Mouse (Mus musculus) urinary bladder, postnatal 36 days (tissue): ENCODE results near the gene Nfib.

Source experiments
- DNase-seq, 2 experiments: peaks; one replicate each; pipeline ENCODE4 v3.0.0; 2022; ENCODE audit warnings: low spot score in 2 of 2, mixed read lengths in 1 of 2

Nfib gene

DNA sequence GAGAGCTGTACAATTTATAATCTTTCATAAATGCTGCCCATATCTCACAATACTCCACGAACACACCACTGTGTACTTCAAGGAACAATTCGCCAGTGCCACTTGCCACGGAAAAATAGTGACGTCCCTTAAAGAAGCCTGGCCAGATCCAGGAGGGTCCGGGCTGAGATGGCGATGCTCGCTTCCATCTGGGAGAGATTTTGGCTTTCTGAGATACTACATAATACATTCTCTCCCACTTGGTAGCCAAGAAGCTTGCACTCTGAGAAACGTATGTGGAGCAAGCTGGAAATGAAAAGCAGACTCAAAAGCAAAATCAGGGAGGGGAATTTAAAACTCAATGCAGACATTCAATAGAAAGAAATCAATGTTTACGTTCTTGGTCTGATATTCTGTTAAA lies 313.1 kb downstream of the Nfib start:
- no peak for DNase-seq

DNA sequence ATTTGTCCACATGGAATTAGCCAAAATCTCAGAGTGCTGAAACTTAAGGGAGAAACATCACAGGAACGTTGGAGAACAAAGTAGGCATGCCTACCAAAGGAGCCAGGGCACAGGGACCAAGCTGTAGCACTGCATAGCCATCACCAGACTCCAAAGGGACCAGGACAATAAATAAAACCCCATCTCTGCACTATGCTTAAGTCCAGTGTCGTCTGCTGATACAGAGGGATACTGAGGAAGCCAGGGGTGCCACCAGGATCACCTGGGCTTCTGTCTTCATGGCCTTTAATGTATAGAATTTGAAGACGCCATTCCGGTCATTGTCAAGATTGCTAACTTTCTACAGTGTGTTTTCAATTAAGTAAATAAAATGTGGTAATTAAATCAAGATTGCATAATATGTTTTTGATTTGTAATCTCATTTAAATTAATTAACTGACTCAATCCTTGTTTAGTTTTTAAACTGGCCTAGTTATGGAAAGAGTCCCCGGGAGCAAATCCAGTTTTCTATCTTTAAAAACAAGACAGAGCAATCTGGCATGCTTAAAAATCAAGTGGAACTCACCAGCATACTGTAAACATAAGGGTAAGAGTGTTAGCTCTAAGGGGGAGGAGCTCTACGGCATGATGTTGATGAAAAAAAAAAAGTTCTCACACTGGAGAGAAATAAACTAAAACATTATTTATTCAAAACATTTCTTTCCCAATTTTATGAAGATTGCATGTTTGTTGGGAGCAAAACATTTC lies 313.7 kb downstream of the Nfib start:
- no peak for DNase-seq

DNA sequence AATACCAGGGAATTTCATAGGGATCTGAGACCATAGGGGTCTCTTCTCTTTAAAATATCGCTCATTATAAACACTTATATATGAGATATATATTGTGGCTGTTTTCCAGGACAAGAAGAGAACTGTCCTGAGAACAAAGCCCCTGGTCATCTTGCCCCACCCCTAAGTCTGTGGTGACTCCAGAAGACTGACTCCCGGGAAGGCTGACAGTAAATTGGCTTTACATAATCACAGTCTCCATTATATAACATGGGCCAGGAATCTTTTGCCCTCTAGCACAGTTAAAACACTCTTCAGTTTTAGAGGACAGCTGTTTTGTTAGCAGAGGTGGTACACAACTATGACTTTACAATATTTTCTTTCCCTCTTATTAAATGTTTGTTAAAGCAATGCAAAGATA lies 315.0 kb downstream of the Nfib start:
- no peak for DNase-seq

DNA sequence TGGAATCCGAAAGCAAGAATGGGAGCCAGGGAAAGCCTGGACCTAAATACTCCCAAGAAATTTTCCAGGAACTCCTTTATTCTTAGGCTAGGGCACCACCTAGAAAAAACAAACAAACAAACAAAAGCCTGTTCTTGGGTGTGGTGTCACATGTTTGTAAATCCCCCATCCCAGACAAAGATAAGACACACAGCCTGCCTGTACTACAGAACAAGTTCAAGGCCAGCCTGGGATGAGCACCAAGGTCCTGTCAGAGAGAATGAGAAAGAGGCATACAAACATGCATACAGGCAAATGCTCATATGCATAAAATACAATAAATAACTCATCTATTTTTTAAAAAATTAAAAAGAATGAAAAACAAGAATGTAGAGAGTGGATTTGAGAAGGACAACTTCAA lies 315.7 kb downstream of the Nfib start:
- no peak for DNase-seq

DNA sequence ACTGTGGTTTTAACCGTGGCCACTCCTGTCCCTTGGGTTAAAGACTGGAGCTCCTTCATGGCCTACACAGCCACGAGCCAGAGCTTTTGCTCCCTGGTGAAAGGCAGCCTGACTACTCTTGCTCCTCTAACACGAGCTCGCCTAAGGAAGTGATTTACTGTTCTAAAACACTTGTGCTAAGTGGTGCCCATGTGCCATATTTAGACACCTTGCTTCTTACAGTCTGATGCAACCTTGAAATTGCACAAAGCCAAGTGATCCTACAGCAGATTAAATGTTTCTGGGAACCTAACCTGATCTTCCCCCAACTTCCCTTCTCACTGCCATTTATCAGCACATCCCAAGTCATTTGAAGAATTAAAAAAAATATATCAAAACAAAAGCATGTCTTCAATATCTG lies 317.9 kb downstream of the Nfib start:
- DNase-seq, result no peak

DNA sequence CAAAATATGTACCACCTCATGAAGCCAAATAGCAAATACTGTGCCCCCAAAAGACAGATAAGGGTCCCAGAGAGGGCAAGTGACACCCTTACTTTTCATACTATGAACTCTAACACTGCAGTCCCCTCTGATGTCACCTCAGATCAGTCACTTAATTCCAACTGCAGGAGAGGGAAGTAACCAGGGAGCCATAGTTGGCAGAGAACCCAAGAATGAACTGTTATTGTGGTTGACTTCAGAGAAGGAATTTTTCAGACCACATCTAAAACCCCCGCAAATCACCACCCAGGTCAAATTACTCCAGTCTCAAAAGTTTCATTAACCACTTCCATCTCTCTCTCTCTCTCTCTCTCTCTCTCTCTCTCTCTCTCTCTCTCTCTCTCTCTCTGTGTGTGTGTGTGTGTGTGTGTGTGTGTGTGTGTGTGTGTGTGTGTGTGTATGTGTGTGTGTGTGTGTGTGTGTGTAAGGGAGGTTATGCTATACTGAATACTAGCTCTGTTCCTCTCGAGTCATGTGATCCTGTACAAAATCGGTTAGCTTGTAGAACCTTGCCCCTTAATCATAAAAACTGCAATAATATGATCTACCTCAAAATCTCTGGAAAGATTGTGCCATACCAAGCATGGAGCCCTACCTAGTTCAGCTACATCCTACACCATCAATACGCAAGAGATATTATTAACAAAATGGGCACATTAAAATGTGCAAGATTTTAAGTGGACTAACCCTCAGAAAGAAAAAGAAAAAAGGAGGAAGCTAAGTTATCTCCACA lies 319.1 kb downstream of the Nfib start:
- DNase-seq, result no peak

DNA sequence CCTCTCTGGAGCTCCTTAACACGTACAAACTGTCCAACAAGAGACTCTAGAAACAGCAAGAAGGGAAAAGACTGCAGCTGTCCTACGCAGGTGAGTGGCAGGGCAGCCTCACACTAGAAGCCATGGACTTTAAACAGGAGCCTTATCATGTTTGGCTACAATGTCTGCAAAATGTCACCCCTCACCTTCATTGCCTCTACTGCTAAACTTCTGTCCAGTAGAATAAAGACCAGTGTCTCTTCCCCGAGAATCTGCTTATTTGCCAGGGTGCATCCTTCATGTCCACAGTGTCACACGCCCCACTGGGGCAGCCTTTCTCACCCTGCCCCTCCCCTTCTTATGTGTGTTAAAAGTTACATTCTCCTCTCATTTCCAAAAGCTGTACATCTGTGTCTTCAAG lies 319.9 kb downstream of the Nfib start:
- DNase-seq, result no peak

DNA sequence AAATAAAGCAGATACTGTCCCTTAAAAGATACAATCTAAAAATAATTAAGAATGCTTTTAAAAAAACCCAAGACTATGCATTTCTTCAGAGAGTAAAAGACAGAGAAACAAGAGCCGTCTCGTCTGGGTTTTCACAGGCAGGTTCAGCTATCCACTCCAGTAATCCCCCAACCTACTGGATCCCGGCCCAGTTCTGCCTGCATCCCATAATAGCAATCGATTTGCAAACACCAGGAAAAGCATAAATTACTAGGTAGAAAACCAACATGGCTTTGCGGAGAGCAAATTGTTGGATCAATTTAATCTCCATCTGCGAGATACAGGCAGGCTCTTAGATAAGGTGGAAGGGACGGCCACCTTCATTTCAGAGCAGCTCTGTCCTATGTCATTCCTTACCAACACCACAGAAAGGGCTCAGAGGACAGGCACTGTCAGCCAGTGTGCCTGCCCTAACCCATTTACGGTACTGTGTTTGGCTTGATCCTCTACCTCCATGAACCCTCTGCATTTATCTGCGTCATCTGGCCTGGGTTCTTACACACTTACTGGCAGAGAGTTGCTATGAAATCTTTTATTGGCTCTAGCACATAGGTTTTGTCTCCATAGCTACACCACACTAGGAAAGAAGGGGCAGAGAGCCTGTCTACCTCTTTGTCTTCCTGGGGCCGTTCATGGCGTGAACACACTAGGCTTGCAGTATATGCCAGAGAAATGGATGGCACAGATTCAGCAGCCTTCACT lies 321.4 kb downstream of the Nfib start:
- no peak for DNase-seq

DNA sequence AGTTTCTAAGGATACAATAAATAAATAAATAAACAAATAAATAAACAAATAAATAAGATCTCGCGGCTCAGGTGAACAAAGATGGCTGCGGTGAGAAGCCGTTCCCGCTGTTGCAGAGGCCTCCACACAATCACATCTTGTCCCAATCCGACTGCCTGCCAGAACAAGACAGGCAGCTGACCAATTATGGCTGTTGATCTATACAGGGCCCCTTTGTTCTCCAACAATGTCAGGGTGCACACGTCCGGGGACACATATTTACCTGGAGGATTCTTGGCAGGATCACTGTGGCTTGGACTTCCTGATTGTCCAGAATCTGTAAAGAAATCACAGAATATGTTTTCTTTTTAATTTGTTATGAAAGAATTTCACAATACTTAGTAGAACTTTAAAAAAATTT lies 322.2 kb downstream of the Nfib start:
- DNase-seq, result no peak

DNA sequence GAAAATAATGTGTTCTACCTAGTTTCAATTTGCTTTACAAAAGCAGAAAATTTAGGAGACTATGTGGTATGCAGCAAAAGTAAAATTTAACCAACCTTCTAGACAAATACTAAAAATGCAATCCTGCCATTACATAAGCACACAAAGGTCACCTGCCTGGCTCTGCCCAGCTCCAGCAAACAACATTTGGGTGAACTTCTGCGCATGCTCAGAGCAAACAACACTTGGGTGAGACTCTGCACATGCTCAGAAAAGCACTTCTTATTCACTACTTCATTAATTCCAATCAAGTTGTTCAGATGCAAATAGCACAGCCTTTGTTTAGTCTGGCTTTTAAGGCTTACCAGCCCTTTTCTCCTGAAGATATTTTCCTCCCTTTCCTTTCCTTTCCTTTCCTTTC lies 323.8 kb downstream of the Nfib start:
- DNase-seq, result no peak

DNA sequence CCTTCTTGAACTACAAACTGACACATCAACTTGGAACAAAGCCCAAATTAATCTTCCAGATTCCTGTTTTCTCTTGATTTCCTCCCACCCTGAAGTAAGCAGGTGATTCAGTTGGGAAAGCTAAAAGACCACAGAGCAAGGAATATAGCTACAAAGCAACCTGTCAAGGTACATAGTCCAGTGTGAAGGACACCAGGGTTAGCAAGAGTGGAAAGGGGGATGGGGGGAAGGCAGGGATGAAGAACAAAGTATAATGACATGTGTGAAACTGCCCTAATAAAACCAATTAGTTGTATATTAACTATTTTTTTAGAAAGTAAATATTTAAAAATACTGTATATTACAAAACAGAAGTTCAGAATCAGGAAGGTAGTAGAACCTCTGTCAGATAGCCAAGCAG lies 325.0 kb downstream of the Nfib start:
- no peak for DNase-seq

DNA sequence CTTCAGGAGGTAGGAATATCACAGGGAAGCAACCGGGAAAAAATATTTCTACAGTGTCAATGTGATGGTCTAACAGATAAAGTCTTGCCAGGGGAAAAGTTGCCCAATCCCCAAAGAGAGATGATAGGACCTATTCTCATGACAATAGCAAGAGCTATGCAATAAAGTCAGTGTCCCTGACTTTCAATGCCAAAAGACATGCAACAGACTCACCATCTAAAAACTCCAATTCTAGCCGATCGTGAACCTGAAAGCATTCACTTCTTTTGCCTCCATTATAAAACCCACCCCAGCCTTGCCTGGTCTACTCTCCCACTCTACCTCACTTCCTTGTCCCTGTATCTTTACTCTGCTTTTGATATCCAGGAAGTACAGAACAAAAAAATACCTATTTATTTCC lies 327.5 kb downstream of the Nfib start:
- no peak for DNase-seq

DNA sequence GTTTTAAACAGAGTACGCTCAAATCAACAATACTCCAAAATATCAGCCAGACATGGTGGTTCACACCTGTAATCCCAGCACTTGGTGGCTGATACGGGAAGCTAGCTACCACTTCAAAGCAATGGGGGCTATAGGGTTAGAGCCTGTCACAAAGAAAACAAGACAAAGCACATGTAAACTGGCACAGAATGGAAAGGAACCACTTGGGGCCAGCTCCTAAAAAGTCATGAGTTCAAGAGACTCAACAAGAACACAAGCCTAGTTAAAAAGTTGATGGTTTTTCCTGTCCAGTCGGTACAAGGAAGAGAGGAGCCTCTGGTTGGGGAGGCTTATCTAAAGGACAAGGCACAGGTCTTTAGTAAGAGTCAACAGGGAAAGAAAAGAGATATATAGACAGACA lies 327.9 kb downstream of the Nfib start:
- DNase-seq, result no peak

DNA sequence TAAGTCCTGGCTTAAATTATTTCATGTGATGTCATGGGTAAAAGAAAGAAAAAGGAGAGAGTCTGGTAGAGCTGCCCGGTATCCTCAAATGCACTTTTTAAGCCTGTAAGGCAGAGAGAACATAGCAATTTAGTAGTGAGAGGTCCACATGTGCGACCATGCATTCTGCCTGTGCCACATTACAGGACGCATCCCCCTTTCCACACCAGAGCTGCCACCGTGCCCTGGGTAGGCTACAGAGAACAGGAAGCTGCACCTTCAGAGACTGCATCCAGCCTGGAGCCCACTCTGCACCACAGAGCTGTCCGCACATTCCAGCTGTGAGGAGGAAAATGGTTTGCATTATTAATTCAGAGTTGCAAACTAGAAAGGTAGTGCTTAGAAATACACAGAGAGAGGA lies 331.0 kb downstream of the Nfib start:
- DNase-seq, result no peak

DNA sequence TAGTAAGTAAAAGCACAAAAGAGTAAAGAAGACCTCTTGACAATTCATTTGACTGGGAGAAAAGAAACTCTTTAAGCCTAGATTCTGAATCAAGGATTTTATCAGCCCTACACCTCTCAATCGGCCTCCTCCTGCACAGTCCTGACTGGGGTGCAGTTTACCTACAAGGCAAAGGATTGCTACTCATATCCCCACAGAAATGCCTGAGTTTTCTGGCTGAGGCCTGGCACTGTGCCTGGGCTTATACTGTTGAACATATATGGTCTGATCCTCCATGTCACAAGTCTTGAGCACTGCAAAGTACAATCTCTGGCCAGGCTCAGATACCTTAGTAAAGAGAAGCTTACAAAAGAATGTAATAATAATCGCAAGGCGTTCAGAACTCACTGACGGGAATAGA lies 333.3 kb downstream of the Nfib start:
- DNase-seq, result no peak

DNA sequence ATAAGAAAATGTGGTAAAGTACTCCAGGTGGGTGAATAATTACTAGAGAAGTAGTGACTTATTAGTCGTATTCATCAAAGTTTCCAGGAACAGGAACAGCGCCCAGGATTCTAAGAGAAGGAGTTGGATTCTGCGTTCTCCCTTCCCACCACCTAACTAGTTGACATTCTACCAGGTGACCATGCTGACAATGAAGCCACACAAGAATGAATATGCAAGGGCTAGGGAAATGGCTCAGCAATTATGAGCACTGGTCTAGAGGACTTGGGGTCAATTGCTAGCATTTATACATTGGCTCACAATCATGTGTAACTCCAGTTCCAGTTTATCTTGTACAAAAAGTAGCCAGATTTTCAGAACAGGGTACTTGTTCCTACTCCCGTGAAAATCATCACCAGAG lies 334.1 kb downstream of the Nfib start:
- no peak for DNase-seq

DNA sequence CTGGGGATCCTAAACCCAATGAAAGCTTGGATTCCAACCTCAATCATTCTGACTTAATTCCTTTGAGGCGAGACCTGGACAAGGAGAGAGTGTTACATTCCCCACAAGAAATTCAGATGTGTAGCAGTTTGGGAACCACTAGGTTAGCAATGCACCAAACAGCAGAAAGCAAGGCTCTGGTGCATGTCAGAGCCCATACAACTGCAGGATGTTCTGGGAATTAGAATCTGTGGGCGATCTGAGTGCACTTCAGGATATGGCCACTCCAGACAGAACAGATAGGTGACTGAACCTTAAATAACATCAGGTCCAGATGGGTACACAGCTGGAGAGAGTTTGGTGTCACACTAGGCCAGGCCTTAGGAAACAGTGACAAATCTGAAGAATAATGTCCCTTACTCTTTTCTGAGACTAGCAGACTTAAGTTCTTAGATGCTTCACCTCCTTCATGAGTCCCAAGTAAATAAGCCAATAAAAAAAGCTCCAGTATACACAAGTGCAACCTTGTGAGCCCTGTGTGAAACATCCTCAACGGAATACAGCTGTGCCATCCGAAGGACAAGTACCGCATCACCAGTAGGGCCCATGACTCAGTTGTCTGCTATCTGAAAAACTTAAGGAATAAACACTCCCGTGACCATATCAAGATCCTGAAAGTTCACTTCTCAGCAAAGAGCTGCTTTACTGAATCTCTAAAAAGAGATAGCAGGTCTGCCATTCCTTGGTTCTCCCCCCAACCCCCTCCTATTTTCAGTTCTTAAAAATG lies 336.4 kb downstream of the Nfib start:
- no peak for DNase-seq

DNA sequence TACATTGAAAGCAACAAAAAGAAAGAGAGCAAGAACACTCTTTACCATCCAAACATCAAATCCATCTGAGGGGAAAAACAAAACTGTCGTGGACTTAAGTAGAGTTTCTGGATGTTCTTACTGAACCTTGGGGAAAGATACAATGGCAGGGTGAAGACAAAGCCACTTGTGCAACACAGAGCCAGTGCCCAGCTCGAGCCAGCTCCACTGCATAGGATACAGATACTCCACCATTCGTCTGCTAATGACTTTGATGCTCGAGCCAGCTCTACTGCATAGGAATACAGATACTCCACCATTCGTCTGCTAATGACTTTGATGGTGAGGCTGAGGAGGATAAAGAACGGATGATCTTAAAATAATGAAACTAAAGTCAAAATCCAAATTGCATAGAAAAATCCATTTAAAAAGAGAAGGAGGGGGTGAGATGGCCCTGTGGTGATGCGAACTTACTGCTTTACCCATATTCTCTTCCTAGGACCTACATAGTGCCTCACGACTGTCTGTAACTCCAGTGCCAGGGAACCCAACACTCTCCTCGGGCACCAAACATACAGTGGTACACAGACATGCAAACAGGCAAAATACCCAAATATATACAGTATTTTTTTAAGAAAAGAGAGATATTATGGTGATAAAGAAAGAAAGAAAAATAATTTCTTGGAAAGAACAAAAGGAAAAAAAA lies 337.3 kb downstream of the Nfib start:
- no peak for DNase-seq

DNA sequence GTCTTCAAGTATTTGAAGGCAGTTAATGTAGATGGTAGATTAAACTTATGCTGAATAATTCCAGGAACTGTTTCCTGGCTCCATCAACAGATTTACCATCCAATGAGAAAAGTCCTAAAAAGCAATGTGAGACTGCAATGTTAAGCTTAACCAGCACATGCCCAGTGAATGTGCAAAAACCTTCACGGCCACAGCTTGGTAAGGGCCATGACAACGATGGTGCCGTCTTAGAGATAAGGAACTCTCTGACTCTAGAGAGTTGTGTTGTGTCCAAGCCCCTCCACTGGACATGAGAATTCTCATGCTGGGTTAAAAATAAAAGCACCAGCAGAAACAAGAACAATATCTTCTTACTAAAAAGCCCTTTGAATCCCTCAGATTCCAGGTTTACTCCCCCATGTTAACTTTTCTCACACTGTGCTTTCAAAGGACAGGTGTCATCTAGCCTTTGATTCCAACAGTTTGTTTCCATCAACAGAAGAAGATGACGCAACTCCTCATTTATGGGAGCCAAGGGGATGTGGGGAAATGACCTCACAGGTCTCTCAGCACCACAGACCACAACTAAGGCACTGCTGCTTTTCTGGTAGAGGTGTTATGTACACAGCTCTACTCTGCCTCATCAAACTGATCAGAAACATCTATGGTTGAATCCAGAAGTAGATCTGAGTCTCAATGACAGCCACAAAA lies 340.7 kb downstream of the Nfib start:
- DNase-seq, result no peak

DNA sequence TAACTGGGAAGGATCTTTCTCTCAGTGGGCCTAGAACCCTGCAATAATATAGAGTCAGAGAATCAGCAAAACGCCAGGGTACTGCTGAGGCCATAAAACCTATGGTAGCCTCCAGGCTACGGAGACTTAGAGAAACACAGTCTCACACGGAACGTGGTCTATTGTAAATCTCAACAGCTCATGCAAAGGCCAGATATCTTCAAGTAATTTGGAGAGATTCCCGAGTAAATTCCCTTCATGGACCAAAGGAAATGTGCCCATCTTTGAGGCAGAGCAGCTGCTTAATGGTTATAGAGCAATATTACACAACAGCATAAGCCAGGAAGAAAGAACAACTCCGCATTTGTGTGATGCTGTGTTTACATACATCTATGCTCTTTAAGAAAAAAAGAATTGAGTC lies 341.6 kb downstream of the Nfib start:
- DNase-seq, result no peak

DNA sequence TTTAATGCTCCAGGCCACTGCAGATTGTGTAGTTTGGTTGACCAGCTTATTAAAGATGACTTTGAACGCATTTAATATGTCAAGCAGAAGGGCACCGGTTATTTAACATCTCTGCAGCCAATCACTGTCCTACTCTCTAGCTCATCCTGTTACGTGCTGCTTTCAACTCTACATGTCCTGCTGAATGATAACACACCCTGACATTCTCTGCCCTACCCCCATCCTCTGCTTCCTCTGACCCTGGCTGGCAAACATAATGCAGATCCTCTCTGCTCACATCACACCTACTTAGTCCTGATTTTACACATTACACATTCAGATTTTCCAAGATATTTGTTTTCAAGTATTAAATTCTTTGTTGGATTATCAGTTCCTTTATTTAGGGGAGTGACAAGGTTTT lies 343.3 kb downstream of the Nfib start:
- no peak for DNase-seq
